Mouse (Mus musculus) liver, adult 2 months (tissue): ENCODE results near the gene Dicer1.

Experiments
- CTCF ChIP-seq: fragments of 200-500 bp; IDR thresholded peaks from 2 replicates; pipeline ENCODE4 v1.5.1; 2011; ENCODE audit warnings: low read depth, low read length, control low read depth
- POLR2A ChIP-seq: fragments of 200-500 bp; IDR thresholded peaks from 2 replicates; pipeline ENCODE4 v1.6.1; 2011; ENCODE audit warnings: low read length, control low read depth; ENCODE audit not compliant: insufficient read depth; ENCODE audit errors: extremely low read depth

DNA sequence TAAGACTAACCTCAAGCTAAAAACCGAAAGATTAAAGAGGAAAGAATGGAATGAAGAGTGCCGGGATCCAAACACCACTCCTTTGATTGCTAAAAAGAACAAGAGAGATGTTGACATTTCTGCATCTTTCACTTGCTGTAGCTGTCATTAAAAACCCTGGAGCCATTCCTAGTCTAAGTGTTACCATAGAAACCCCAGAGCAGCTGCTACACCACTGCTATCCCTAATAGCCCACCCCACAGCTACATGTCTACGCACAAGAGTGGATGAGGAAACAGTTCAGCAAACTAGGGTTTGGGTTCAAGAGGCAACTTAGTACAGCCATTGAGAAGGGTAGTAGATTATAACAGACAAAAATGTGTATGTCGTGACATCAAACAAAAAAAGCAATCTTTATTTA, 8.1 kb downstream of the Dicer1 start:
- no peak for TF ChIP-seq CTCF
- TF ChIP-seq POLR2A: no peak
